Mouse (Mus musculus) cortical plate, adult 2 months (tissue): ENCODE measurements around the gene Pygb. TPM values are rescaled to one million over a fixed set of nuclear protein-coding genes. Genes with fewer than 3 reads are reported as not detected.

Experiments
- H3K27ac ChIP-seq: fragments of 200-500 bp; 2 replicates; pipeline ENCODE4 v1.5.1; 2012; ENCODE audit warnings: low read length, control low read depth, inconsistent platforms; ENCODE audit not compliant: insufficient read depth
- H3K4me1 ChIP-seq: fragments of 200-500 bp; 2 replicates; pipeline ENCODE4 v1.6.1; 2011; ENCODE audit warnings: low read length; ENCODE audit not compliant: control insufficient read depth, insufficient read depth
- H3K4me3 ChIP-seq: fragments of 200-500 bp; 2 replicates; pipeline ENCODE4 v1.5.1; 2011; ENCODE audit warnings: mild to moderate bottlenecking, low read length, control low read depth; ENCODE audit not compliant: insufficient read depth
- CTCF ChIP-seq: fragments of 200-500 bp; IDR thresholded peaks from 2 replicates; pipeline ENCODE4 v1.5.1; 2011; ENCODE audit warnings: mild to moderate bottlenecking, control low read depth, low read length; ENCODE audit not compliant: insufficient read depth; ENCODE audit errors: extremely low read depth
- POLR2A ChIP-seq: fragments of 200-500 bp; IDR thresholded peaks from 2 replicates; pipeline ENCODE4 v1.6.1; 2011; ENCODE audit warnings: mild to moderate bottlenecking, low read length, control low read depth; ENCODE audit not compliant: insufficient read depth; ENCODE audit errors: extremely low read depth
- polyA plus RNA-seq: library from polyadenylated mRNA; depleted of rRNA; stranded (reverse); fragments of >200 nt; gene quantifications from 2 replicates; pipeline ENCODE4 v1.2.3, GENCODE M21; 2012; rRNA removed

Gene Pygb
- 131 and 133 TPM in 2 replicates for polyA plus RNA-seq

DNA sequence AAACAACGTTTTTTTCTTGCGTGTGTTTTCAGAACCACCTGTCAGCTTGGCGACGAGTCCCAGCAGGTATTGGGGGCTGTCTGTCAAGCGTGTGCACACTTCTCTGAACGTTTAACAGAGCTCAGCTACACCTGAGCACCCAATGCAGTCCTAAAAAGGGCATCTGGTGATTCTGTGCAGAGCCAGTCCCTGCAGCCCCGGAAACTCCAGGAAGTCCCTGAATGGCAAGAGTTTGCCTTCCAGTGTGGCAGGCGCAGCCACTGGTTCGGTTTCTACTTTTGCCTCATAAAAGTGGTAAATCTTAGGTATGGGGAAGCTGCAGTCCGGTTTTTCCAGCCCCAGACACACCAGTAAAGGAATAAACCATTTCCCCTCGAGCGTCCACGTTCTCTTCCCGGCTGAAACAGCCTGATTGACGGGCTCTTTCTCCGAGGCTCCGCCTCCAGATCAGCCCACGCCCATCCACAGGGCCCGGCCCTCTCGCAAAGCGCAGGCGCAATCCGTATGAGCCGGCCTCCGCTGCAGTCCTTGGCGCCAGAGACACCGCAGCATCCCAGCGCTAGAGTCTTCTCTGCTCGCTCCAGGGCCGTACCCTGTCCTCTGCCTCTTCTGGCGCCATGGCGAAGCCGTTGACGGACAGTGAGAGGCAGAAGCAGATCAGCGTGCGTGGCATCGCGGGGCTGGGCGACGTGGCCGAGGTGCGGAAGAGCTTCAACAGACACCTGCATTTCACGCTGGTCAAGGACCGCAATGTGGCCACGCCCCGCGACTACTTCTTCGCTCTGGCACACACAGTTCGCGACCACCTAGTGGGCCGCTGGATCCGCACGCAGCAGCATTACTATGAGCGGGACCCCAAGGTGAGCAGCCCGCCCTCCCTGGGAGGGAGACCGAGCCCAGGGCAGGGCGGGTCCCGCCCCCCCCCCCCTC is at the start of gene Pygb:
TSS of gene Pygb (plus strand) at position 485 of the 930 bp plus-strand sequence.
- peak within 1 kb of the TSS; percentile 17; the same call in 1 of the 2 replicates for H3K27ac ChIP-seq

DNA sequence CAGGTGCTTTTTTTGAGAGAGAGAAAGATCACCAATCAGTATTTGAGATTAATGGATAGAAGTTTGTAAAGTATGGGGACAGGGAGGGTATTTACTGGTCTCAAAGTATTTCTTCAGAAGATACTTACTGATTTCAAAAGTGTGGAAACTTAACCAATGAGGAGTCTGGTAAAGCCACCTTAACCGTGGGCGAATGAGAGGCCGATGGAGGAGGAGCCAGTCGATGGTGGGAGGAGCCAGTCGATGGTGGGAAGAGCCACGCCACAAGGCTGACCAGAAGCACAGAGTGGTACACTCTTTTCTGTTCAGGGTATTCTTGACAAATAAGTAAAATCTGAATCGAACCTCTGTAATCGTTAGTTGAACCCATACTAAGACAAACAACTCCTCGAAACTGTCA is 48.7 kb upstream of the Pygb start:
- no peak for TF ChIP-seq POLR2A
- TF ChIP-seq CTCF, result no peak
- H3K4me3 ChIP-seq, result no peak overlapping the region
- H3K27ac ChIP-seq, result no peak overlapping the region
- no peaks in the 10 kb centered on the region for H3K4me1 ChIP-seq

More for the DNA sequence above, at the start of gene Pygb:
- TF ChIP-seq POLR2A (peak; percentile 98), CTCF (no peak)
- Histone ChIP-seq H3K4me1 (peaks cover 4% of the 10 kb centered on the region; the same call in 1 of the 2 replicates), H3K4me3 (peak within 1 kb of the TSS; percentile 97)

GRCm38 (mm10) chr2:150740145-150740841 is 46.2 kb upstream of the Pygb start:
- TF ChIP-seq CTCF (no peak), POLR2A (no peak)
- no peak overlapping the region for H3K27ac ChIP-seq
- H3K4me1 ChIP-seq, result no peaks in the 10 kb centered on the region
- H3K4me3 ChIP-seq, result no peak overlapping the region

DNA sequence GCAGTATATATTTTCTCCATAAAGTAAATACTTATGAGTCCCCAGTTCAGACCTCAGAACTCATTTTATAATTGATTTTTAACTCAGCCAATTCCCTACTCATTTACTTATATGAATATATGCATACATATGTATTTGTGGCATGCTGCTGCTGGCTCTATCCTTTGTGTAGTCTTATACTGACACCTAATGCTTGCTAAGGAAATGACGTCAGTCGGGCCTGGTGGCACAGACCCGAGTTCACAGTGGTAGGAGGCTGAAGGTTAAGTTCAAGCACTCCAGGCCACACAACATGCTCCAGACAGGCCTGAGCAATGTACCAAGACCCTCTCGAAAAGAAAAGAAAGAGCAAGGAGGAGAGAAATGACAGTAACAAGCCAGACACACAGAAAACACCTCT is 45.1 kb upstream of the Pygb start:
- Histone ChIP-seq H3K4me3 (no peak overlapping the region), H3K27ac (no peak overlapping the region), H3K4me1 (no peaks in the 10 kb centered on the region)
- TF ChIP-seq CTCF (peak; percentile 36), POLR2A (no peak)

GRCm38 (mm10) chr2:150745016-150745415 is 41.5 kb upstream of the Pygb start:
- Histone ChIP-seq H3K27ac (no peak overlapping the region), H3K4me3 (no peak overlapping the region), H3K4me1 (no peaks in the 10 kb centered on the region)
- TF ChIP-seq CTCF, result no peak
- no peak for TF ChIP-seq POLR2A

- Histone ChIP-seq H3K4me3 (peak within 1 kb of the TSS; percentile 61), H3K4me1 (peaks cover 4% of the 10 kb centered on the region; the same call in 1 of the 2 replicates), H3K27ac (peak within 1 kb of the TSS; percentile 67)
- TF ChIP-seq POLR2A (peak; percentile 97), CTCF (peak; percentile 76)
Measured at GRCm38 (mm10) chr2:150748854-150749253, 37.7 kb upstream of the Pygb start, which contains the start of gene Entpd6. Gene Entpd6, plus strand, starts transcription at chr2:150749042.

GRCm38 (mm10) chr2:150749283-150749682 is 37.3 kb upstream of the Pygb start:
- peak overlapping the region; percentile 61 for H3K4me3 ChIP-seq
- H3K27ac ChIP-seq, result peak overlapping the region; percentile 67
- peaks cover 4% of the 10 kb centered on the region; the same call in 1 of the 2 replicates for H3K4me1 ChIP-seq
- TF ChIP-seq POLR2A (no peak), CTCF (no peak)

- Histone ChIP-seq H3K4me1 (peaks cover 4% of the 10 kb centered on the region; the same call in 1 of the 2 replicates), H3K27ac (no peak overlapping the region), H3K4me3 (peak overlapping the region; percentile 61)
- 0 out of 2 replicates have a peak, but pooled peaks have one; percentile 21 for TF ChIP-seq CTCF
- no peak for TF ChIP-seq POLR2A
Measured at GRCm38 (mm10) chr2:150750129-150750979, 36.2 kb upstream of the Pygb start.

- TF ChIP-seq CTCF (no peak), POLR2A (no peak)
- no peak overlapping the region for H3K4me3 ChIP-seq
- H3K27ac ChIP-seq, result no peak overlapping the region
- H3K4me1 ChIP-seq, result peaks cover 4% of the 10 kb centered on the region; the same call in 1 of the 2 replicates
Measured at GRCm38 (mm10) chr2:150755016-150755415, 31.5 kb upstream of the Pygb start.
